Mouse (Mus musculus): ENCODE measurements around the gene Obsl1.

DNA sequence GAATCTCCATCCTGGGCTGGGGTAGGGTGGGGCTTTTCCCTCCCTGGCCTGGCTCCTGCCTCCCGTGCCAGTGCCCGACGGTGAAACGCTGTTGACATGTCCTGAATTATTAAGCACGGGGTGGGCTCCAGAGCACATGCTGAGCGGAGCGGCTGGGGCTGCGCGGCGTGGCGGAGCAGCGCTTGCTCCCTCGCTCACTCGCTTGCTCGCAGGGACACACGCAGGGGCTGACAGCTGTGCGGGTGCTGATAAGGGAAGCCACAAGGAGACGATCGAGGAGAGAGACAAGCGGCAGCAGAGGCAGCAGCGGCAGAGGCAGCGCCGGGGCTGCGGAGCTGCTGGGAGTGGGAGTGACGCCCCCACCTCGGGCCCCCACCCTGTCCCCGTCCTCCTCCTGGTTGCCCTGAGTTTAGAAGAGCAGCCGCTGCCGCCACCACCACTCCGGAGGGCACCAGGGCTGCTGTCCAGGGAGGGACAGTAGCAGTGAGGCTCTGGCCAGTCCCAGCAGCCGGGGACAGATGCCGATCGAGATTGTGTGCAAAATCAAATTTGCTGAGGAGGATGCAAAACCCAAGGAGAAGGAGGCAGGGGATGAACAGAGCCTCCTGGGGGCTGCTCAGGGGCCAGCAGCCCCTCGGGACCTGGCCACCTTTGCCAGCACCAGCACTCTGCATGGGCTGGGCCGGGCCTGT lies 55.8 kb downstream of the Obsl1 start, which contains the start of gene Asic4:
- TF ChIP-seq CTCF (IDR thresholded peaks at IDR 0.05; ENCODE audit: borderline replicate concordance, insufficient read depth, low read depth, low read length) (no peak), POLR2A (IDR thresholded peaks at IDR 0.05; ENCODE audit: borderline replicate concordance, insufficient read depth, low read length) (no peak)
